Mouse (Mus musculus): ENCODE measurements at regions not wholly inside any gene's neighbourhood (a gene's known extent, or its start where the extent isn't known, plus 50 kb on each side); places are given as distances from the start of the nearest gene placed in this dataset.

- no peak for DNase-seq (ENCODE audit: low read depth)
Observed at GRCm38 (mm10) chr2:131674872-131675271, 112.8 kb upstream of the Adra1d start.

GRCm38 (mm10) chr2:131673351-131673750, 111.3 kb upstream of the Adra1d start:
- DNase-seq (ENCODE audit: low read depth), result no peak

- no peak for DNase-seq (ENCODE audit: low read depth)
Observed at GRCm38 (mm10) chr2:131672646-131673045, 110.6 kb upstream of the Adra1d start.

- peak; percentile 78 for DNase-seq (ENCODE audit: low read depth)
Observed at GRCm38 (mm10) chr2:131672223-131672622, 110.1 kb upstream of the Adra1d start.

- no peak for DNase-seq (ENCODE audit: low read depth)
Observed at GRCm38 (mm10) chr2:131670876-131671275, 108.8 kb upstream of the Adra1d start.

- DNase-seq (ENCODE audit: low read depth), result no peak
Observed at GRCm38 (mm10) chr2:131667874-131668273, 105.8 kb upstream of the Adra1d start.

- DNase-seq (ENCODE audit: low read depth), result no peak
Observed at GRCm38 (mm10) chr2:131666841-131667364, 104.8 kb upstream of the Adra1d start.

- DNase-seq (ENCODE audit: low read depth), result no peak
Observed at GRCm38 (mm10) chr2:131664575-131664974, 102.5 kb upstream of the Adra1d start.

GRCm38 (mm10) chr2:131663199-131663809, 101.2 kb upstream of the Adra1d start:
- DNase-seq (ENCODE audit: low read depth), result no peak

GRCm38 (mm10) chr2:131652197-131652596, 90.1 kb upstream of the Adra1d start:
- DNase-seq (ENCODE audit: low read depth), result no peak

GRCm38 (mm10) chr2:131650611-131651153, 88.6 kb upstream of the Adra1d start:
- DNase-seq (ENCODE audit: low read depth), result no peak

- DNase-seq (ENCODE audit: low read depth), result no peak
Observed at GRCm38 (mm10) chr2:131644166-131644858, 82.2 kb upstream of the Adra1d start.

GRCm38 (mm10) chr2:131642456-131642855, 80.4 kb upstream of the Adra1d start:
- DNase-seq (ENCODE audit: low read depth), result no peak

- DNase-seq (ENCODE audit: low read depth), result no peak
Observed at GRCm38 (mm10) chr2:131638996-131639605, 77.0 kb upstream of the Adra1d start.

- DNase-seq (ENCODE audit: low read depth), result no peak
Observed at GRCm38 (mm10) chr2:131635791-131636190, 73.7 kb upstream of the Adra1d start.

GRCm38 (mm10) chr2:131617916-131618315, 55.8 kb upstream of the Adra1d start:
- DNase-seq (ENCODE audit: low read depth), result no peak

GRCm38 (mm10) chr2:131612486-131612885, 50.4 kb upstream of the Adra1d start:
- no peak for DNase-seq (ENCODE audit: low read depth)

All from fibroblast of lung, adult 2 months (primary cell).